Mouse (Mus musculus): ENCODE data around the gene H6pd. TPM values are rescaled to one million over a fixed set of nuclear protein-coding genes. Genes with fewer than 3 reads are reported as not detected.

Gene H6pd
- total and polyA plus RNA-seq, 2 experiments from 2014 or later: 7.3 to 25.7 TPM

GRCm38 (mm10) chr4:149964285-149964684, 44.5 kb downstream of the H6pd start:
- H3K9ac ChIP-seq (replicated peaks; ENCODE audit: low read depth, low read length): no peak overlapping the region
- no peak overlapping the region for H3K27ac ChIP-seq (ENCODE audit: low read depth)
- 71% methylated on average over 8 of the region's 8 CpGs for WGBS
- H3K36me3 ChIP-seq (replicated peaks; ENCODE audit: control insufficient read depth, insufficient read depth, low read length): no peaks in the 10 kb centered on the region
- TF ChIP-seq EP300 (IDR thresholded peaks at IDR 0.05; ENCODE audit: low read depth) (no peak), CTCF (IDR thresholded peaks at IDR 0.05; ENCODE audit: low read depth) (no peak)
- DNase-seq (ENCODE audit: low spot score) (no peak), ATAC-seq (ENCODE audit: insufficient read depth, low read depth) (no peak)
- no peaks in the 10 kb centered on the region for H3K27me3 ChIP-seq (ENCODE audit: control insufficient read depth, insufficient read depth, low read length)
- H3K9me3 ChIP-seq (replicated peaks; ENCODE audit: control insufficient read depth, low read length): no peaks in the 10 kb centered on the region
- no peak overlapping the region for H3K4me2 ChIP-seq (ENCODE audit: low read depth, low read length)
- H3K4me1 ChIP-seq (ENCODE audit: control insufficient read depth, insufficient read depth): peaks cover 13% of the 10 kb centered on the region; the same call in 1 of the 2 replicates
- H3K4me3 ChIP-seq (ENCODE audit: low read depth, low read length): no peak overlapping the region

- H3K9ac ChIP-seq (replicated peaks; ENCODE audit: low read depth, low read length): no peak overlapping the region
- WGBS: 82% methylated on average over 7 of the region's 7 CpGs
- no peaks in the 10 kb centered on the region; the same call in 1 of the 2 replicates for H3K27me3 ChIP-seq (ENCODE audit: control insufficient read depth, insufficient read depth, low read length)
- no peak for TF ChIP-seq EP300 (IDR thresholded peaks at IDR 0.05; ENCODE audit: low read depth)
- TF ChIP-seq CTCF (IDR thresholded peaks at IDR 0.05; ENCODE audit: low read depth): no peak
- DNase-seq (ENCODE audit: low spot score): no peak
- no peaks in the 10 kb centered on the region for H3K9me3 ChIP-seq (replicated peaks; ENCODE audit: control insufficient read depth, low read length)
- no peak for ATAC-seq (ENCODE audit: insufficient read depth, low read depth)
- H3K4me3 ChIP-seq (ENCODE audit: low read depth, low read length): no peak overlapping the region
- H3K27ac ChIP-seq (ENCODE audit: low read depth): no peak overlapping the region
- H3K36me3 ChIP-seq (replicated peaks; ENCODE audit: control insufficient read depth, insufficient read depth, low read length): no peaks in the 10 kb centered on the region
- H3K4me1 ChIP-seq (ENCODE audit: control insufficient read depth, insufficient read depth): 0 out of 2 replicates have a peak, but pooled peaks cover 10% of the 10 kb centered on the region
- H3K4me2 ChIP-seq (ENCODE audit: low read depth, low read length): no peak overlapping the region
Observed at GRCm38 (mm10) chr4:149960391-149960790, 48.4 kb downstream of the H6pd start.

DNA sequence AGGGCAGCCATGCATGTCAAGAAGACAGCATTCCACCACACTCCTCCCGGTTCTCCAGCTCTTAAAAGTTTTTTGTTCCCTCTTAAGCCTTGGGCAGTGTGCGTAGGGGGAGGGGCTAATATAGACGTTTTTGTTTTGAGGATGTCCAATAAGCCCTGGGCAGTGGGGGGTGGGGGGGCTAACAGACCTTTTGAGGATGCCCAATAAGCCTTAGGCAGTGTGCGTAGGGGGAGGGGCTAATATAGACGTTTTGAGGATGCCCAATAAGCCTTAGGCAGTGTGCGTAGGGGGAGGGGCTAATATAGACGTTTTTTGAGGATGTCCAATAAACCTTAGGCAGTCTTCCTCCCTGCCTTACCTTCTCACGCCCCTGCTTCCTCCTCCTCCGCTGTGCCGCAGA, 49.0 kb downstream of the H6pd start:
- H3K4me2 ChIP-seq (ENCODE audit: low read depth, low read length): no peak overlapping the region
- no peak for DNase-seq (ENCODE audit: low spot score)
- no peak overlapping the region for H3K4me3 ChIP-seq (ENCODE audit: low read depth, low read length)
- H3K36me3 ChIP-seq (replicated peaks; ENCODE audit: control insufficient read depth, insufficient read depth, low read length): no peaks in the 10 kb centered on the region
- H3K9ac ChIP-seq (replicated peaks; ENCODE audit: low read depth, low read length): no peak overlapping the region
- 0 out of 2 replicates have a peak, but pooled peaks cover 7% of the 10 kb centered on the region for H3K4me1 ChIP-seq (ENCODE audit: control insufficient read depth, insufficient read depth)
- no peak overlapping the region for H3K27ac ChIP-seq (ENCODE audit: low read depth)
- ATAC-seq (ENCODE audit: insufficient read depth, low read depth): no peak
- no peaks in the 10 kb centered on the region; the same call in 1 of the 2 replicates for H3K27me3 ChIP-seq (ENCODE audit: control insufficient read depth, insufficient read depth, low read length)
- no peaks in the 10 kb centered on the region for H3K9me3 ChIP-seq (replicated peaks; ENCODE audit: control insufficient read depth, low read length)
- 46% methylated on average over 10 of the region's 10 CpGs for WGBS
- TF ChIP-seq EP300 (IDR thresholded peaks at IDR 0.05; ENCODE audit: low read depth): no peak
- TF ChIP-seq CTCF (IDR thresholded peaks at IDR 0.05; ENCODE audit: low read depth): no peak

GRCm38 (mm10) chr4:149958566-149958965, 50.3 kb downstream of the H6pd start:
- Histone ChIP-seq H3K4me1 (ENCODE audit: control insufficient read depth, insufficient read depth) (0 out of 2 replicates have a peak, but pooled peaks cover 9% of the 10 kb centered on the region), H3K36me3 (replicated peaks; ENCODE audit: control insufficient read depth, insufficient read depth, low read length) (no peaks in the 10 kb centered on the region), H3K9ac (replicated peaks; ENCODE audit: low read depth, low read length) (no peak overlapping the region), H3K4me3 (ENCODE audit: low read depth, low read length) (no peak overlapping the region), H3K27me3 (ENCODE audit: control insufficient read depth, insufficient read depth, low read length) (no peaks in the 10 kb centered on the region; the same call in 1 of the 2 replicates), H3K4me2 (ENCODE audit: low read depth, low read length) (no peak overlapping the region), H3K27ac (ENCODE audit: low read depth) (no peak overlapping the region), H3K9me3 (replicated peaks; ENCODE audit: control insufficient read depth, low read length) (no peaks in the 10 kb centered on the region)
- TF ChIP-seq EP300 (IDR thresholded peaks at IDR 0.05; ENCODE audit: low read depth) (no peak), CTCF (IDR thresholded peaks at IDR 0.05; ENCODE audit: low read depth) (peak; percentile 98)
- 2% methylated on average over 5 of the region's 5 CpGs for WGBS
- ATAC-seq (ENCODE audit: insufficient read depth, low read depth) (no peak), DNase-seq (ENCODE audit: low spot score) (peak; percentile 80)

- Histone ChIP-seq H3K9me3 (replicated peaks; ENCODE audit: control insufficient read depth, low read length) (no peaks in the 10 kb centered on the region), H3K27ac (ENCODE audit: low read depth) (no peak overlapping the region), H3K4me3 (ENCODE audit: low read depth, low read length) (no peak overlapping the region), H3K9ac (replicated peaks; ENCODE audit: low read depth, low read length) (no peak overlapping the region), H3K27me3 (ENCODE audit: control insufficient read depth, insufficient read depth, low read length) (no peaks in the 10 kb centered on the region; the same call in 1 of the 2 replicates), H3K4me2 (ENCODE audit: low read depth, low read length) (peak overlapping the region; percentile 93), H3K36me3 (replicated peaks; ENCODE audit: control insufficient read depth, insufficient read depth, low read length) (no peaks in the 10 kb centered on the region), H3K4me1 (ENCODE audit: control insufficient read depth, insufficient read depth) (peaks cover 24% of the 10 kb centered on the region)
- no peak for TF ChIP-seq EP300 (IDR thresholded peaks at IDR 0.05; ENCODE audit: low read depth)
- TF ChIP-seq CTCF (IDR thresholded peaks at IDR 0.05; ENCODE audit: low read depth): no peak
- DNase-seq (ENCODE audit: low spot score): no peak
- WGBS: 31% methylated on average over 13 of the region's 13 CpGs
- ATAC-seq (ENCODE audit: insufficient read depth, low read depth): no peak
Observed at GRCm38 (mm10) chr4:149956048-149956447, 52.8 kb downstream of the H6pd start.

GRCm38 (mm10) chr4:149955631-149956030, 53.2 kb downstream of the H6pd start:
- H3K4me2 ChIP-seq (ENCODE audit: low read depth, low read length): peak overlapping the region; percentile 93
- 13% methylated on average over 15 of the region's 15 CpGs for WGBS
- H3K4me1 ChIP-seq (ENCODE audit: control insufficient read depth, insufficient read depth): peaks cover 24% of the 10 kb centered on the region
- H3K4me3 ChIP-seq (ENCODE audit: low read depth, low read length): peak overlapping the region; percentile 74
- DNase-seq (ENCODE audit: low spot score): no peak
- no peaks in the 10 kb centered on the region; the same call in 1 of the 2 replicates for H3K27me3 ChIP-seq (ENCODE audit: control insufficient read depth, insufficient read depth, low read length)
- no peaks in the 10 kb centered on the region for H3K9me3 ChIP-seq (replicated peaks; ENCODE audit: control insufficient read depth, low read length)
- TF ChIP-seq CTCF (IDR thresholded peaks at IDR 0.05; ENCODE audit: low read depth) (no peak), EP300 (IDR thresholded peaks at IDR 0.05; ENCODE audit: low read depth) (no peak)
- H3K9ac ChIP-seq (replicated peaks; ENCODE audit: low read depth, low read length): no peak overlapping the region
- H3K27ac ChIP-seq (ENCODE audit: low read depth): no peak overlapping the region
- ATAC-seq (ENCODE audit: insufficient read depth, low read depth): 0 out of 2 replicates have a peak, but pooled peaks have one; percentile 0
- H3K36me3 ChIP-seq (replicated peaks; ENCODE audit: control insufficient read depth, insufficient read depth, low read length): no peaks in the 10 kb centered on the region

All from heart, postnatal 0 days (tissue).